Mouse (Mus musculus): ENCODE data around the gene Qrsl1.

DNA sequence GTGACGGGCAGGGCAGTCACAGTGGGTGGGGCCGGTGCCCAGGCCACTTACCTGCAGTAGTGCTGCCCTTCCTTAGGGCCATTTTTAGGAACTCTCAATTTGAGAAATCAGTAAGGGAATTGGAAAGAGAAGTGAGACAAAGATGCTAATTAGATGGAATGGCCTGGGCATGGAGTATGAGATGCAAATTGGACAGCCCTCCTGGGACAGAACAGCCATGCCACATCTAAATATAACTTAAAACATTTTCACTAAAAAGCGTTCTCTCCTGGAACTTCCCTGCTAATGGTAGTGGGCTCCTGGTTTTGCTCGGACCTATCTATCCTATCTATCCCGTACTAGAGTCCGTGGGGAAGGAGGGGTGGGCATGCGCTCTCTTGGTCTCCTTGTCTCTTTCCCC is 3.3 kb downstream of the Qrsl1 start:
- TF ChIP-seq CTCF (IDR thresholded peaks at IDR 0.05; ENCODE audit: low read depth), result no peak
- no peak for TF ChIP-seq EP300 (optimal IDR thresholded peaks at IDR 0.05)

Data from stomach, postnatal 0 days (tissue).